Mouse (Mus musculus) forebrain, embryonic 10.5 days (tissue): ENCODE data around the gene Ltbp4. TPM values are rescaled to one million over a fixed set of nuclear protein-coding genes. Genes with fewer than 3 reads are reported as not detected.

Experiments used
- DNase-seq: peaks from one replicate; pipeline ENCODE4 v3.0.0-alpha.2; 2017; ENCODE audit warnings: low spot score; ENCODE audit errors: extremely low spot score
- H3K27ac ChIP-seq: fragments of 300-500 bp; sonication (generic); 2 replicates; pipeline ENCODE4 v1.5.1; 2016; ENCODE audit warnings: mild to moderate bottlenecking
- H3K27me3 ChIP-seq: fragments of 300-500 bp; sonication (generic); 2 replicates; pipeline ENCODE4 v1.6.1; 2016; ENCODE audit warnings: mild to moderate bottlenecking; ENCODE audit not compliant: poor library complexity, severe bottlenecking
- H3K36me3 ChIP-seq: fragments of 300-500 bp; sonication (generic); replicated peaks from 2 replicates; pipeline ENCODE4 v1.6.1; 2016; ENCODE audit warnings: mild to moderate bottlenecking, moderate library complexity
- H3K4me1 ChIP-seq: fragments of 300-500 bp; sonication (generic); 2 replicates; pipeline ENCODE4 v1.6.1; 2016
- H3K4me3 ChIP-seq: fragments of 300-500 bp; sonication (generic); 2 replicates; pipeline ENCODE4 v1.5.1; 2016; ENCODE audit warnings: mild to moderate bottlenecking, moderate library complexity
- H3K9me3 ChIP-seq: fragments of 300-500 bp; sonication (generic); 2 replicates; pipeline ENCODE4 v1.6.1; 2016; ENCODE audit warnings: mild to moderate bottlenecking, moderate library complexity
- WGBS: fragments of 180-500 bp; shearing (Covaris S2); methylation state at CpG from one replicate; pipeline ENCODE4 v1.1.7; 2016; 5-methylcytosine and 5-hydroxymethylcytosine counted together
- polyA plus RNA-seq: library from polyadenylated mRNA; unstranded; fragments of >200 nt; fragmentation: Nextera tagmentation; extraction: Ambion mirVana; gene quantifications from 2 replicates; pipeline ENCODE4 v1.2.1, GENCODE M21; 2016

Ltbp4 gene
- polyA plus RNA-seq, 1 experiment from 2014 or later, result 8.5 TPM

GRCm38 (mm10) chr7:27323001-27323400 is 14.5 kb downstream of the Ltbp4 start:
- Histone ChIP-seq H3K27me3 (peaks cover 75% of the 10 kb centered on the region), H3K36me3 (0 out of 2 replicates have a peak, but pooled peaks cover 9% of the 10 kb centered on the region), H3K9me3 (no peaks in the 10 kb centered on the region), H3K4me1 (peaks cover 31% of the 10 kb centered on the region), H3K4me3 (no peak overlapping the region), H3K27ac (no peak overlapping the region)
- 92% methylated on average over 5 of the region's 5 CpGs for WGBS
- DNase-seq, result no peak

GRCm38 (mm10) chr7:27322291-27322690 is 15.2 kb downstream of the Ltbp4 start:
- no peak overlapping the region for H3K4me3 ChIP-seq
- H3K36me3 ChIP-seq, result peaks cover 6% of the 10 kb centered on the region; the same call in 1 of the 2 replicates
- no peak overlapping the region for H3K27ac ChIP-seq
- peaks cover 68% of the 10 kb centered on the region for H3K27me3 ChIP-seq
- DNase-seq, result no peak
- H3K9me3 ChIP-seq, result no peaks in the 10 kb centered on the region
- 25% methylated on average over 13 of the region's 13 CpGs for WGBS
- H3K4me1 ChIP-seq, result peaks cover 38% of the 10 kb centered on the region

- Histone ChIP-seq H3K27me3 (peaks cover 39% of the 10 kb centered on the region), H3K9me3 (peaks cover 4% of the 10 kb centered on the region; the same call in 1 of the 2 replicates), H3K4me3 (no peak overlapping the region), H3K4me1 (peaks cover 29% of the 10 kb centered on the region), H3K27ac (no peak overlapping the region), H3K36me3 (peaks cover 6% of the 10 kb centered on the region; the same call in 1 of the 2 replicates)
- DNase-seq, result no peak
- WGBS, result 92% methylated on average over 22 of the region's 22 CpGs
These were observed 18.1 kb downstream of the Ltbp4 start for GRCm38 (mm10) chr7:27319411-27319810.

- 44% methylated on average over 7 of the region's 7 CpGs for WGBS
- H3K4me1 ChIP-seq, result peaks cover 18% of the 10 kb centered on the region
- peaks cover 16% of the 10 kb centered on the region for H3K36me3 ChIP-seq
- H3K27ac ChIP-seq, result no peak overlapping the region
- H3K4me3 ChIP-seq, result no peak overlapping the region
- H3K27me3 ChIP-seq, result peaks cover 15% of the 10 kb centered on the region
- peaks cover 22% of the 10 kb centered on the region; the same call in 1 of the 2 replicates for H3K9me3 ChIP-seq
- DNase-seq, result no peak
These were observed 21.5 kb downstream of the Ltbp4 start for GRCm38 (mm10) chr7:27315958-27316357.

GRCm38 (mm10) chr7:27314393-27314792 is 23.1 kb downstream of the Ltbp4 start:
- H3K27ac ChIP-seq, result no peak overlapping the region
- no peak for DNase-seq
- 93% methylated on average over 3 of the region's 3 CpGs for WGBS
- peaks cover 22% of the 10 kb centered on the region; the same call in 1 of the 2 replicates for H3K9me3 ChIP-seq
- H3K27me3 ChIP-seq, result peaks cover 26% of the 10 kb centered on the region
- H3K4me1 ChIP-seq, result peaks cover 28% of the 10 kb centered on the region
- H3K4me3 ChIP-seq, result no peak overlapping the region
- peaks cover 16% of the 10 kb centered on the region for H3K36me3 ChIP-seq

GRCm38 (mm10) chr7:27311651-27312284 is 25.7 kb downstream of the Ltbp4 start:
- no peak overlapping the region for H3K27ac ChIP-seq
- no peak for DNase-seq
- peaks cover 22% of the 10 kb centered on the region; the same call in 1 of the 2 replicates for H3K9me3 ChIP-seq
- peaks cover 32% of the 10 kb centered on the region for H3K4me1 ChIP-seq
- peaks cover 12% of the 10 kb centered on the region for H3K36me3 ChIP-seq
- WGBS, result 93% methylated on average over 12 of the region's 12 CpGs
- no peak overlapping the region for H3K4me3 ChIP-seq
- peaks cover 39% of the 10 kb centered on the region for H3K27me3 ChIP-seq

- Histone ChIP-seq H3K27ac (no peak overlapping the region), H3K36me3 (peaks cover 12% of the 10 kb centered on the region), H3K9me3 (peaks cover 22% of the 10 kb centered on the region; the same call in 1 of the 2 replicates), H3K4me3 (no peak overlapping the region), H3K27me3 (peaks cover 39% of the 10 kb centered on the region), H3K4me1 (peaks cover 28% of the 10 kb centered on the region)
- WGBS, result 55% methylated on average over 8 of the region's 8 CpGs
- DNase-seq, result no peak
These were observed 26.4 kb downstream of the Ltbp4 start for GRCm38 (mm10) chr7:27310996-27311535.

GRCm38 (mm10) chr7:27310306-27310705 is 27.2 kb downstream of the Ltbp4 start:
- Histone ChIP-seq H3K36me3 (peaks cover 12% of the 10 kb centered on the region), H3K27ac (no peak overlapping the region), H3K4me3 (peak overlapping the region; percentile 47), H3K9me3 (peaks cover 22% of the 10 kb centered on the region; the same call in 1 of the 2 replicates), H3K4me1 (peaks cover 25% of the 10 kb centered on the region), H3K27me3 (peaks cover 39% of the 10 kb centered on the region)
- WGBS, result 5% methylated on average over 17 of the region's 17 CpGs
- no peak for DNase-seq

- Histone ChIP-seq H3K27ac (no peak overlapping the region), H3K4me1 (peaks cover 25% of the 10 kb centered on the region), H3K4me3 (no peak overlapping the region), H3K27me3 (peaks cover 39% of the 10 kb centered on the region), H3K9me3 (peaks cover 22% of the 10 kb centered on the region; the same call in 1 of the 2 replicates), H3K36me3 (peaks cover 12% of the 10 kb centered on the region)
- no peak for DNase-seq
- 31% methylated on average over 3 of the region's 3 CpGs for WGBS
These were observed 27.7 kb downstream of the Ltbp4 start for GRCm38 (mm10) chr7:27309832-27310231.

GRCm38 (mm10) chr7:27308821-27309549 is 28.5 kb downstream of the Ltbp4 start:
- Histone ChIP-seq H3K4me3 (peak overlapping the region; percentile 45), H3K4me1 (peaks cover 25% of the 10 kb centered on the region), H3K9me3 (peaks cover 14% of the 10 kb centered on the region; the same call in 1 of the 2 replicates), H3K27me3 (peaks cover 39% of the 10 kb centered on the region), H3K27ac (no peak overlapping the region), H3K36me3 (peaks cover 8% of the 10 kb centered on the region)
- 9% methylated on average over 28 of the region's 28 CpGs for WGBS
- DNase-seq, result no peak

GRCm38 (mm10) chr7:27307551-27307950 is 29.9 kb downstream of the Ltbp4 start:
- peaks cover 25% of the 10 kb centered on the region for H3K4me1 ChIP-seq
- no peak overlapping the region for H3K4me3 ChIP-seq
- peaks cover 50% of the 10 kb centered on the region for H3K27me3 ChIP-seq
- WGBS, result 63% methylated on average over 9 of the region's 9 CpGs
- no peaks in the 10 kb centered on the region for H3K9me3 ChIP-seq
- H3K27ac ChIP-seq, result no peak overlapping the region
- no peak for DNase-seq
- H3K36me3 ChIP-seq, result no peaks in the 10 kb centered on the region

- Histone ChIP-seq H3K4me3 (no peak overlapping the region), H3K9me3 (no peaks in the 10 kb centered on the region), H3K36me3 (no peaks in the 10 kb centered on the region), H3K27ac (no peak overlapping the region), H3K27me3 (peaks cover 44% of the 10 kb centered on the region), H3K4me1 (peaks cover 25% of the 10 kb centered on the region)
- 76% methylated on average over 24 of the region's 24 CpGs for WGBS
- DNase-seq, result no peak
These were observed 31.0 kb downstream of the Ltbp4 start for GRCm38 (mm10) chr7:27306161-27307160.
